Mouse (Mus musculus) testis, adult 2 months (tissue): Measurements from ENCODE around the gene Col18a1.

Source experiments
- CTCF ChIP-seq: fragments of 200-500 bp; IDR thresholded peaks from 2 replicates; pipeline ENCODE4 v1.5.1; 2012; ENCODE audit warnings: low read depth, mild to moderate bottlenecking, inconsistent platforms, low read length, moderate library complexity; ENCODE audit not compliant: control insufficient read depth, insufficient read depth, insufficient replicate concordance
- POLR2A ChIP-seq: fragments of 200-500 bp; IDR thresholded peaks from 2 replicates; pipeline ENCODE4 v1.6.1; 2012; ENCODE audit warnings: low read depth, mild to moderate bottlenecking, inconsistent platforms, low read length, moderate library complexity; ENCODE audit not compliant: control insufficient read depth

DNA sequence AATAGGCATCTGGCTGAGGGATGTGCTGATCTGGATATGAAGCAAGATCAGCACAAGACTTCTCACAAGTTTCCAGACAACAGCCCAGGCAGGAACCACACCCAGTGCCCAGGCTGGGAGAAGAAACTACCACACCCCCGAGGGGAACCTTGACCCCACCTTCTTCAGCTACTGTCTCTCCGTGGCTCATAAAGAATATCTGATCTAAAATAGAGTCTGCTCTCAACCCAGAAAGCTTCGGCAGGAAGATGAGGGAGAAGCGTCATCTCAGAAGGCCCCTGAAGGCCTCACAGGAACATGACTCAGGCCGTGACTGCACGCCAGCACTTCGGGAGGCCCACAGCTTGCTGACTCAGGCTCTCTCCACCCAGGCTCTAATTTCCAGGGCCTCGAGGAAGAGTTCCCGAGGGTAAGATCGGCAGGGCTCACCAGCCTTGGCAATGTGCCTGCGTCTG, 44.8 kb upstream of the Col18a1 start:
- no peak for TF ChIP-seq CTCF
- TF ChIP-seq POLR2A: no peak
